Mouse (Mus musculus) liver, postnatal 0 days (tissue): ENCODE measurements around the gene Sik1.

Source experiments
- CTCF ChIP-seq: sonication (generic); IDR thresholded peaks from 2 replicates; pipeline ENCODE4 v1.5.1; 2016; ENCODE audit warnings: antibody characterized with exemption, low read depth
- EP300 ChIP-seq: IDR thresholded peaks from 2 replicates; pipeline ENCODE4 v1.6.1; 2016; ENCODE audit warnings: antibody characterized with exemption, low read depth, mild to moderate bottlenecking

DNA sequence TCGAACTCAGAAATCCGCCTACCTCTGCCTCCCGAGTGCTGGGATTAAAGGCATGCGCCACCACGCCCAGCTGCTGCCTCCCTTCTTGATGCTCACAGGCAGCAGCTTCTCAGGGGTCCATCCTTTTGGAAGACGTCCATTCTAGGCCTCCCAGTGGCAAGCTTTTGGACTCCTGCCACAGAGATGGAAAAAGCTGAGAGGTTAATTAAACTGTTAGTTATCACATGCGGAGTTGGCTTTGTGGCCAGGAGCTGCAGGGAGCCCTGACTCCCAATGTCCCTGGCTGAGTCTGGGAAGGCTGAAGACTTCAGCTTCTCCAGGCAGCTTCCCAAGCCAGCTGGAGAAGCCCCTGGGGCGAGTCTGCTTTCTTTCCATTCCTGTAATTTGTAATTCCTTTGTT lies 49.6 kb downstream of the Sik1 start:
- TF ChIP-seq CTCF (no peak), EP300 (no peak)
